Mouse (Mus musculus) C2C12 (cell line): ENCODE data around the gene Asic1. TPM values are rescaled to one million over a fixed set of nuclear protein-coding genes. Genes with fewer than 3 reads are reported as not detected.

Experiments used
- H3K27me3 ChIP-seq: one replicate; pipeline ENCODE4 v1.6.1; 2011; ENCODE audit not compliant: control insufficient read depth, insufficient read depth, insufficient read length
- H3K36me3 ChIP-seq: one replicate; pipeline ENCODE4 v1.6.1; 2011; ENCODE audit not compliant: control insufficient read depth, insufficient read depth
- H3K4me3 ChIP-seq: one replicate; pipeline ENCODE4 v1.5.1; 2011; ENCODE audit warnings: mild to moderate bottlenecking, control low read depth; ENCODE audit not compliant: poor library complexity, insufficient read depth, severe bottlenecking
- H3K79me2 ChIP-seq: one replicate; pipeline ENCODE4 v1.6.1; 2011; ENCODE audit not compliant: control insufficient read depth, insufficient read depth
- H3K79me3 ChIP-seq: one replicate; pipeline ENCODE4 v1.6.1; 2011; ENCODE audit warnings: low read depth, control low read depth
- H3ac ChIP-seq: one replicate; pipeline ENCODE3; 2011; ENCODE audit warnings: low read depth; ENCODE audit not compliant: control insufficient read depth, insufficient read length
- CEBPB ChIP-seq: IDR thresholded peaks from one replicate; pipeline ENCODE4 v1.6.1; 2011; ENCODE audit warnings: low read depth, mild to moderate bottlenecking, control low read depth, moderate library complexity
- CTCF ChIP-seq: IDR thresholded peaks from one replicate; pipeline ENCODE4 v1.5.1; 2011; ENCODE audit not compliant: control insufficient read depth, insufficient read depth, insufficient read length
- FOSL1 ChIP-seq: IDR thresholded peaks from one replicate; pipeline ENCODE4 v1.8.0; 2011; ENCODE audit warnings: mild to moderate bottlenecking, low read length; ENCODE audit not compliant: poor library complexity, insufficient read depth, severe bottlenecking
- MAX ChIP-seq: IDR thresholded peaks from one replicate; pipeline ENCODE4 v1.6.1; 2011; ENCODE audit warnings: mild to moderate bottlenecking, control low read depth
- MYOD1 ChIP-seq: IDR thresholded peaks from one replicate; pipeline ENCODE4 v1.6.1; 2011; ENCODE audit warnings: low read depth; ENCODE audit not compliant: control insufficient read depth, insufficient read length
- MYOG ChIP-seq: IDR thresholded peaks from one replicate; pipeline ENCODE4 v1.6.1; 2011; ENCODE audit not compliant: control insufficient read depth, insufficient read length; ENCODE audit errors: extremely low read depth
- USF1 ChIP-seq: IDR thresholded peaks from one replicate; pipeline ENCODE4 v1.6.1; 2011; ENCODE audit warnings: low read depth, mild to moderate bottlenecking, control low read depth, moderate library complexity
- long read RNA-seq, 2 experiments: library from polyadenylated mRNA; unstranded; transcript quantifications; one replicate each; pipeline ENCODE4 v2.0.0; 2019 to 2020
- polyA plus RNA-seq: library from polyadenylated mRNA; unstranded; fragments of >200 nt; fragmentation: generic; extraction: Trizol; gene quantifications from one replicate; pipeline ENCODE4 v1.2.1, GENCODE M21; 2012; ENCODE audit warnings: missing spikeins

The Asic1 gene
- polyA plus RNA-seq = 2.2 TPM
- long read RNA-seq, experiment 1 = 0 reads
- long read RNA-seq, experiment 2 = 0 reads

DNA sequence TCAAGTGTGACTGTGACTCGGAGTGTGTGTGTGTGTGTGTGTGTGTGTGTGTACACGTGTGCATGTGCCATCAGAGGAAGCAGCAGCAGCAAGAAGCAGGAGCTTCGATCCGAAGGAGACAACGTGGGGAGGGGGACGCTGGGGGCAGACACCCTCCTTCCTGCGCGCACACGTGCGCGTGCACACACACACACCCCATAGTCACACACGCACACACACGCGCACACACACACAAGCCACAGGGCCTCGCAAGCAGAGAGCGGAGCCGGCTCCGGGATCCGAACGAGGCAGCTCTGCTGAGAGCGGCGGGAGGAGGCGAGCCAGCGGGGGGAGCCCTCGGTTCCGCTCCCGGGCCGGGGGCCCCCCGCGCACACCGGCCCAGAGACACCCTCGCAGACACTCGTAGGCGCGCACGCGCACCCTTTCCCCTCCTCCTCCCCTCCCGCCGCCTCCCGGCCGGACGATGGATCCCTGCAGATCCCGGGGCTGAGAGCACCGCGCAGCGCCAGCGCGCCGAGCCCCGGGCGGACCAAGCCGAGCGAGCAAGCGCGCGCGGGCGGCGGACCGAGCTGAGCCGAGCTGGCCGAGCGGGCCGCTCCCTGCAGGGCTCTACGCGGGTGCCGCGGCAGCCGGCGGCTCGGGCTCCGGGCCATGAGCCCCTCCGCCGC, at the start of gene Asic1:
Gene Asic1 (plus strand): TSS at position 215 of the 668 bp plus-strand sequence.
- Histone ChIP-seq H3K27me3 (peaks cover 54% of the 10 kb centered on the region), H3K36me3 (no peaks in the 10 kb centered on the region)

DNA sequence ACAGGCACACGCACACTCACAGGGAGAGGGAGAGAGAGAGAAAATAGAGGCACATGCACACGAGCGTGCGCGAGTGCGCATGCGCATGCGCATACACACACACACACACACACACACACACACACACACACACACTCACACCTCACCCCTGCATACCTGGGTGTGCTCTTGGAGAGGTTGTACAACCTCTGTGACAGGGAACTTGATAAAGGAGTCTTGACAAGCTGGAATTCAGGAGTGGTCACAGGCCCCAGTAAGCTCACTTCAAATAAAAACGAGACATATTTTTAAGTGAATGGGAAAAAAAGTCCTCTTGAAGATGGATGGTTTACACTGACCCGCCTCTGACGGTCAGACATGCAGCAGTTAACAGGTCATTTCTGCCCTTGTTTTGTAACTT, 48.1 kb upstream of the Asic1 start:
- no peaks in the 10 kb centered on the region for H3K27me3 ChIP-seq
- no peaks in the 10 kb centered on the region for H3K79me3 ChIP-seq
- H3K79me2 ChIP-seq = no peaks in the 10 kb centered on the region
- TF ChIP-seq CTCF (no peak), MYOD1 (no peak), MYOG (no peak)
- H3ac ChIP-seq = no peak overlapping the region
- H3K4me3 ChIP-seq = no peak overlapping the region
- peaks cover 78% of the 10 kb centered on the region for H3K36me3 ChIP-seq

More for the DNA sequence above, at the start of gene Asic1:
- TF ChIP-seq MAX (no peak), CEBPB (no peak), MYOG (no peak), CTCF (no peak), MYOD1 (no peak), USF1 (no peak), FOSL1 (no peak)
- Histone ChIP-seq H3K4me3 (no peak within 1 kb of the TSS), H3ac (peak within 1 kb of the TSS; percentile 21), H3K79me3 (no peaks in the 10 kb centered on the region), H3K79me2 (no peaks in the 10 kb centered on the region)

DNA sequence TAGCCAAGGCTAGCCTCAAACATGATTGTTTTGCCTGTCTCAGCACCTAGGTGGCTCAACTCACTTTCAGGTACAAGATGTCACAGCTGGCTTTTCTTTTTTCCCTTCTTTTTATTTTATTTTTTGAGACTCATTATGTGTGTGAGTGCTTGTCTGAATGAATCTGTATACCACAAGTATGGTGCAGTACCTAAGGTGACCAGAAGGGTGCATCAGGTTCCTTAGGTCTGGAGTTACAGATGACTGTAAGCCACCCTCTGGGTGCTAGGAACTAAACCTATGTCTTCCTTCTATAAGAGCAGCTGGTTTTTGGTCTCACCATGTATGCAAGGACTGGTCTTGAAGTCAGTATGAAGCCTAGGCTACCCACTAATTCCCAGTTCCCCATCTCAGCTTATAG, 38.5 kb upstream of the Asic1 start:
- no peak overlapping the region for H3K4me3 ChIP-seq
- no peaks in the 10 kb centered on the region for H3K27me3 ChIP-seq
- no peak overlapping the region for H3ac ChIP-seq
- H3K36me3 ChIP-seq = peaks cover 96% of the 10 kb centered on the region
- peaks cover 1% of the 10 kb centered on the region for H3K79me3 ChIP-seq
- H3K79me2 ChIP-seq = peaks cover 10% of the 10 kb centered on the region
- no peak for TF ChIP-seq CEBPB
- no peak for TF ChIP-seq CTCF
- no peak for TF ChIP-seq USF1
- TF ChIP-seq FOSL1 = no peak
- no peak for TF ChIP-seq MYOG
- no peak for TF ChIP-seq MAX
- no peak for TF ChIP-seq MYOD1

DNA sequence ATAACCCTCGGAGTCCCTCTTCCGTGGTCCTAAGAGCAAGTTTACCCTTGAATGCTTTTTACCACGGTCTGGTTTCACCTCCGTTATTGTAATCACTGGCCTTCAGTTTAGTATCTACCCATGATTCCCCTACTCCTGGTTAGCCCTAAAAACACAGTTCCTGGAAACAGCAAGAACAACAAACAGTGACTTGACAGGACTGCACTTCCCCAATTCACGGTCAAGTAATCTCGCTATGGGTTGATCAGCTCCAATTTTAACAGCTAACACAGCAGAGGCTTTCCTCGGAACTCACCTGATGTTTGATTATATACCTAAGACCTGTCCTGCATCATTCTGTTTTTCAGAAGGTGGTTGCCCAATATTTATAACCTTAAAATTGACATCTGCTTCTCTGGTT, 35.5 kb upstream of the Asic1 start:
- no peak for TF ChIP-seq CTCF
- no peak for TF ChIP-seq MAX
- TF ChIP-seq MYOG = no peak
- no peak for TF ChIP-seq MYOD1
- no peak for TF ChIP-seq CEBPB
- no peak for TF ChIP-seq FOSL1
- no peak for TF ChIP-seq USF1
- Histone ChIP-seq H3K79me2 (peaks cover 19% of the 10 kb centered on the region), H3ac (no peak overlapping the region), H3K27me3 (no peaks in the 10 kb centered on the region), H3K79me3 (no peaks in the 10 kb centered on the region), H3K4me3 (no peak overlapping the region), H3K36me3 (peaks cover 97% of the 10 kb centered on the region)

GRCm38 (mm10) chr15:99637405-99638123, 32.6 kb upstream of the Asic1 start:
- no peak for TF ChIP-seq CTCF
- TF ChIP-seq FOSL1 = no peak
- TF ChIP-seq MYOG = no peak
- TF ChIP-seq MAX = no peak
- TF ChIP-seq USF1 = no peak
- TF ChIP-seq MYOD1 = no peak
- no peak for TF ChIP-seq CEBPB
- no peaks in the 10 kb centered on the region for H3K27me3 ChIP-seq
- peaks cover 17% of the 10 kb centered on the region for H3K79me3 ChIP-seq
- peaks cover 97% of the 10 kb centered on the region for H3K36me3 ChIP-seq
- no peak overlapping the region for H3ac ChIP-seq
- no peak overlapping the region for H3K4me3 ChIP-seq
- peaks cover 38% of the 10 kb centered on the region for H3K79me2 ChIP-seq
